24 mouse cellular contexts compared by ENCODE assay signal in genomic region chr13:93211741-93212140, GRCm38 (mm10). TPM values are rescaled to one million over a fixed set of nuclear protein-coding genes. Genes with fewer than 3 reads are reported as not detected.
A peak's percentile ranks its signal among the peaks of the same experiment; 100 is the strongest.
DNase-seq lines count a peak whose midpoint lies in the region; TF ChIP-seq lines count a peak whose summit lies in the region.
"Had no signal": no experiment of that assay in that cellular context is flagged by ENCODE, and none has a peak within 500 bp of the region (broad histone marks: within the 10 kb centered on the region; RNA-seq: fewer than 3 reads in every experiment).

No protein-coding gene starts in this region.

- peak; percentile 61 to 75 for DNase-seq in frontal cortex, adult 2 months (ENCODE audit: extremely low spot score in 1 of 2, low spot score in 1 of 2)
- no peak for DNase-seq in frontal cortex, postnatal 10 days (ENCODE audit: low spot score in 2 of 2)
- DNase-seq in left cerebral cortex, adult 11 months (ENCODE audit: low spot score) = peak; percentile 28
- no peak for DNase-seq in left cerebral cortex, postnatal 36 days (ENCODE audit: low spot score in 2 of 2)
- no peak for DNase-seq in left cerebral cortex, adult 2 months (ENCODE audit: extremely low spot score in 1 of 2, low spot score in 2 of 2)
- peak; percentile 15 to 35 for DNase-seq in right cerebral cortex, postnatal 36 days (ENCODE audit: low spot score in 2 of 2)
- DNase-seq in natural killer cell, adult 2 months (ENCODE audit: low spot score in 2 of 2) = no peak
- DNase-seq: adrenal gland, postnatal 36 days; cerebellum, adult 11 months; cerebellum, adult 9-11 months; gastrocnemius, postnatal 14 days; heart, postnatal 10 days; kidney, adult 9 months; kidney, postnatal 25 days; lung, embryonic 14.5 days; lung, postnatal 36 days; midbrain, embryonic 14.5 days; spleen, adult 18-20 months had no signal

- no peak for TF ChIP-seq CTCF in left cerebral cortex, adult 2 months (IDR thresholded peaks at IDR 0.05)

- intact Hi-C loops in left cerebral cortex, postnatal 36 days (cut with DNase I) = no loop called here
- intact Hi-C loops in left cerebral cortex, adult 2 months (cut with DNase I) = loop anchor here (2.0 to 5.0 kb wide), 2 partner anchors 36 to 89 kb away; no protein-coding TSS in a partner anchor

- H3K4me3 ChIP-seq in left cerebral cortex, adult 2 months = no peak overlapping the region
- H3K4me3 ChIP-seq: forebrain, embryonic 12.5 days; hindbrain, embryonic 10.5 days; limb, embryonic 15.5 days; neural tube, embryonic 12.5 days had no signal

- peak overlapping the region; percentile 76 for H3K27ac ChIP-seq in left cerebral cortex, adult 2 months
- H3K27ac ChIP-seq: forebrain, embryonic 12.5 days; hindbrain, embryonic 10.5 days; hindbrain, postnatal 0 days; limb, embryonic 15.5 days; liver, embryonic 14.5 days; neural tube, embryonic 12.5 days had no signal

RNA-seq across cellular contexts. Expression of gene Tent2, which starts 19.6 kb away (rescaled TPM):
- polyA plus RNA-seq in frontal cortex, adult 2 months (2012; rRNA removed) = 32.7 and 34.5 TPM in 2 replicates
- 10 to 100 TPM; 23.8 to 29.4 TPM for total RNA-seq in left cerebral cortex, postnatal 36 days (2021)
- total RNA-seq in left cerebral cortex, adult 2 months (2021) = 10 to 100 TPM; 23.9 to 30.1 TPM

Comparison
In these comparisons a context has a peak if more than half of its experiments do, and no peak if none do; other contexts are left out.
1. DNase-seq: peak in frontal cortex, adult 2 months (2 of 2), left cerebral cortex, adult 11 months (single experiment) and right cerebral cortex, postnatal 36 days (2 of 2); none in frontal cortex, postnatal 10 days (0 of 2), left cerebral cortex, postnatal 36 days (0 of 2), left cerebral cortex, adult 2 months (0 of 2) and natural killer cell, adult 2 months (0 of 2).